Mouse (Mus musculus): ENCODE data around the gene Rsrc2. TPM values are rescaled to one million over a fixed set of nuclear protein-coding genes. Genes with fewer than 3 reads are reported as not detected.
A peak's percentile ranks its signal among the peaks of the same experiment; 100 is the strongest.

Gene Rsrc2
- polyA plus RNA-seq, 1 experiment from 2014 or later, result 95.9 TPM

GRCm38 (mm10) chr5:123696244-123696643 is 53.0 kb downstream of the Rsrc2 start:
- no peak overlapping the region for H3K9ac ChIP-seq
- H3K27me3 ChIP-seq (replicated peaks), result no peaks in the 10 kb centered on the region
- 96% methylated on average over 7 of the region's 7 CpGs for WGBS
- H3K9me3 ChIP-seq (replicated peaks), result no peaks in the 10 kb centered on the region
- H3K4me2 ChIP-seq, result no peak overlapping the region
- peaks cover 34% of the 10 kb centered on the region for H3K36me3 ChIP-seq
- no peak overlapping the region for H3K4me3 ChIP-seq
- H3K4me1 ChIP-seq (replicated peaks), result peaks cover 13% of the 10 kb centered on the region
- no peak overlapping the region for H3K27ac ChIP-seq (ENCODE audit: poor library complexity, severe bottlenecking)
- no peak for ATAC-seq (ENCODE audit: insufficient number of reproducible peaks, low FRiP score)

- peaks cover 13% of the 10 kb centered on the region for H3K4me1 ChIP-seq (replicated peaks)
- H3K27me3 ChIP-seq (replicated peaks), result no peaks in the 10 kb centered on the region
- no peak overlapping the region for H3K4me3 ChIP-seq
- H3K9ac ChIP-seq, result no peak overlapping the region
- ATAC-seq (ENCODE audit: insufficient number of reproducible peaks, low FRiP score), result peak; percentile 48; the same call in 1 of the 2 replicates
- peak overlapping the region; percentile 71 for H3K27ac ChIP-seq (ENCODE audit: poor library complexity, severe bottlenecking)
- H3K9me3 ChIP-seq (replicated peaks), result no peaks in the 10 kb centered on the region
- H3K4me2 ChIP-seq, result no peak overlapping the region
- 43% methylated on average over 6 of the region's 6 CpGs for WGBS
- peaks cover 21% of the 10 kb centered on the region for H3K36me3 ChIP-seq
These were observed 54.7 kb downstream of the Rsrc2 start for GRCm38 (mm10) chr5:123694468-123694867.

- no peaks in the 10 kb centered on the region for H3K9me3 ChIP-seq (replicated peaks)
- peak; percentile 75 for ATAC-seq (ENCODE audit: insufficient number of reproducible peaks, low FRiP score)
- H3K4me3 ChIP-seq, result peak within 1 kb of the TSS; percentile 93
- H3K4me2 ChIP-seq, result peak within 1 kb of the TSS; percentile 81
- under 1% methylated on average over 55 of the region's 64 CpGs for WGBS
- no peaks in the 10 kb centered on the region for H3K27me3 ChIP-seq (replicated peaks)
- H3K36me3 ChIP-seq, result no peaks in the 10 kb centered on the region
- H3K4me1 ChIP-seq (replicated peaks), result peaks cover 24% of the 10 kb centered on the region
- H3K9ac ChIP-seq, result peak within 1 kb of the TSS; percentile 99
- peak within 1 kb of the TSS; percentile 93 for H3K27ac ChIP-seq (ENCODE audit: poor library complexity, severe bottlenecking)
These were observed 64.7 kb downstream of the Rsrc2 start, which contains the start of gene Clip1 for GRCm38 (mm10) chr5:123684221-123685144. TSS of gene Clip1 (minus strand) at chr5:123684618.

GRCm38 (mm10) chr5:123683377-123684220 is 65.6 kb downstream of the Rsrc2 start:
- H3K9me3 ChIP-seq (replicated peaks), result no peaks in the 10 kb centered on the region; the same call in 1 of the 2 replicates
- ATAC-seq (ENCODE audit: insufficient number of reproducible peaks, low FRiP score), result peak; percentile 74
- H3K27ac ChIP-seq (ENCODE audit: poor library complexity, severe bottlenecking), result peak overlapping the region; percentile 93
- H3K27me3 ChIP-seq (replicated peaks), result no peaks in the 10 kb centered on the region
- H3K4me2 ChIP-seq, result peak overlapping the region; percentile 81
- H3K4me1 ChIP-seq (replicated peaks), result peaks cover 24% of the 10 kb centered on the region
- WGBS, result 1% methylated on average over 87 of the region's 92 CpGs
- H3K36me3 ChIP-seq, result no peaks in the 10 kb centered on the region
- H3K4me3 ChIP-seq, result peak overlapping the region; percentile 93
- peak overlapping the region; percentile 99 for H3K9ac ChIP-seq

GRCm38 (mm10) chr5:123683043-123683376 is 66.2 kb downstream of the Rsrc2 start:
- Histone ChIP-seq H3K36me3 (no peaks in the 10 kb centered on the region), H3K27me3 (replicated peaks) (no peaks in the 10 kb centered on the region), H3K9me3 (replicated peaks) (no peaks in the 10 kb centered on the region; the same call in 1 of the 2 replicates), H3K4me3 (peak overlapping the region; percentile 93), H3K4me2 (peak overlapping the region; percentile 81), H3K4me1 (replicated peaks) (peaks cover 24% of the 10 kb centered on the region), H3K27ac (ENCODE audit: poor library complexity, severe bottlenecking) (peak overlapping the region; percentile 93), H3K9ac (peak overlapping the region; percentile 99)
- WGBS, result 4% methylated on average over 6 of the region's 6 CpGs
- 0 out of 2 replicates have a peak, but pooled peaks have one; percentile 40 for ATAC-seq (ENCODE audit: insufficient number of reproducible peaks, low FRiP score)

GRCm38 (mm10) chr5:123682372-123682771 is 66.8 kb downstream of the Rsrc2 start:
- ATAC-seq (ENCODE audit: insufficient number of reproducible peaks, low FRiP score), result no peak
- Histone ChIP-seq H3K4me1 (replicated peaks) (peaks cover 25% of the 10 kb centered on the region), H3K4me2 (peak overlapping the region; percentile 81), H3K27me3 (replicated peaks) (no peaks in the 10 kb centered on the region), H3K27ac (ENCODE audit: poor library complexity, severe bottlenecking) (no peak overlapping the region), H3K4me3 (peak overlapping the region; percentile 93; the same call in 1 of the 2 replicates), H3K9me3 (replicated peaks) (no peaks in the 10 kb centered on the region; the same call in 1 of the 2 replicates), H3K9ac (peak overlapping the region; percentile 99), H3K36me3 (peaks cover 2% of the 10 kb centered on the region)
- 26% methylated on average over 4 of the region's 4 CpGs for WGBS

GRCm38 (mm10) chr5:123679546-123680263 is 69.5 kb downstream of the Rsrc2 start:
- 52% methylated on average over 5 of the region's 5 CpGs for WGBS
- Histone ChIP-seq H3K9ac (no peak overlapping the region), H3K36me3 (peaks cover 4% of the 10 kb centered on the region), H3K4me1 (replicated peaks) (peaks cover 30% of the 10 kb centered on the region), H3K4me3 (no peak overlapping the region), H3K27me3 (replicated peaks) (no peaks in the 10 kb centered on the region), H3K4me2 (no peak overlapping the region), H3K27ac (ENCODE audit: poor library complexity, severe bottlenecking) (no peak overlapping the region), H3K9me3 (replicated peaks) (no peaks in the 10 kb centered on the region; the same call in 1 of the 2 replicates)
- ATAC-seq (ENCODE audit: insufficient number of reproducible peaks, low FRiP score), result no peak

- H3K9ac ChIP-seq, result no peak overlapping the region
- no peak overlapping the region for H3K4me2 ChIP-seq
- H3K4me3 ChIP-seq, result no peak overlapping the region
- no peak for ATAC-seq (ENCODE audit: insufficient number of reproducible peaks, low FRiP score)
- no peaks in the 10 kb centered on the region for H3K27me3 ChIP-seq (replicated peaks)
- no peaks in the 10 kb centered on the region; the same call in 1 of the 2 replicates for H3K9me3 ChIP-seq (replicated peaks)
- H3K36me3 ChIP-seq, result peaks cover 4% of the 10 kb centered on the region
- WGBS, result 64% methylated on average over 3 of the region's 3 CpGs
- H3K4me1 ChIP-seq (replicated peaks), result peaks cover 33% of the 10 kb centered on the region
- no peak overlapping the region for H3K27ac ChIP-seq (ENCODE audit: poor library complexity, severe bottlenecking)
These were observed 70.1 kb downstream of the Rsrc2 start for GRCm38 (mm10) chr5:123679106-123679505.

All from heart, embryonic 12.5 days (tissue).